Mouse (Mus musculus): ENCODE data around the gene Ccr5. TPM values are rescaled to one million over a fixed set of nuclear protein-coding genes. Genes with fewer than 3 reads are reported as not detected.

Ccr5 gene
- polyA plus RNA-seq, 1 experiment = 1.3 TPM

GRCm38 (mm10) chr9:124138055-124138775, 16.9 kb downstream of the Ccr5 start:
- H3K27ac ChIP-seq (ENCODE audit: insufficient read depth, low read depth, low read length) = no peak overlapping the region
- DNase-seq = no peak
- no peaks in the 10 kb centered on the region for H3K4me1 ChIP-seq (ENCODE audit: control insufficient read depth, insufficient read depth, low read length)
- TF ChIP-seq POLR2A (IDR thresholded peaks at IDR 0.05; ENCODE audit: low read depth, low read length) (no peak), CTCF (conservative IDR thresholded peaks at IDR 0.05; ENCODE audit: insufficient read depth, insufficient read length, low read depth, low read length) (no peak)
- no peak overlapping the region for H3K4me3 ChIP-seq (ENCODE audit: insufficient read depth, low read depth, low read length)
- H3K36me3 ChIP-seq (ENCODE audit: control insufficient read depth, insufficient read depth, low read length) = no peaks in the 10 kb centered on the region
- WGBS = 76% methylated on average over 4 of the region's 4 CpGs
- H3K27me3 ChIP-seq (replicated peaks; ENCODE audit: control insufficient read depth, insufficient read depth, low read length) = no peaks in the 10 kb centered on the region; the same call in 1 of the 2 replicates

DNA sequence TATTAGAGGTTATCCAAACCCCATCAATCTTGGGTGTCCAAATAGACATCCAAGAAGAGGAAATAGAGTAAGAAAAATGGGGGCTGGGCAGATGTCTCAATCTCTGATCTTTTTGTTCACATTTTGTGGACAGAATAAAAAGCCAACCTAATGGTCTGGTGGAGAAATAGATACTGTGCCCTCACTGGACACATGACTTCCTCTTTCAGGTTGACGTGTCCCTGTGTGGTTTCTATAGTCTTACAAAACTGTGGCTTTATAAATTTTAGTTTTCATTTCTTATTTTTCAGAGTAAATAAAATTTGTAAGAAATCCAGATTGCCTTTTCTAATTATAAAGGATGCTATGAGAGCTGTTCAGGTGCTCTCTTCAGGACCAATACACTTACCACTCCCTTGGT, 22.3 kb downstream of the Ccr5 start:
- H3K27me3 ChIP-seq (replicated peaks; ENCODE audit: control insufficient read depth, insufficient read depth, low read length) = no peaks in the 10 kb centered on the region; the same call in 1 of the 2 replicates
- no peak overlapping the region for H3K27ac ChIP-seq (ENCODE audit: insufficient read depth, low read depth, low read length)
- no peak overlapping the region for H3K4me3 ChIP-seq (ENCODE audit: insufficient read depth, low read depth, low read length)
- TF ChIP-seq CTCF (conservative IDR thresholded peaks at IDR 0.05; ENCODE audit: insufficient read depth, insufficient read length, low read depth, low read length) (no peak), POLR2A (IDR thresholded peaks at IDR 0.05; ENCODE audit: low read depth, low read length) (no peak)
- peak; percentile 28 for DNase-seq
- no peaks in the 10 kb centered on the region for H3K4me1 ChIP-seq (ENCODE audit: control insufficient read depth, insufficient read depth, low read length)
- H3K36me3 ChIP-seq (ENCODE audit: control insufficient read depth, insufficient read depth, low read length) = no peaks in the 10 kb centered on the region
- 70% methylated on average over 1 of the region's 1 CpGs for WGBS

- DNase-seq = no peak
- H3K36me3 ChIP-seq (ENCODE audit: control insufficient read depth, insufficient read depth, low read length) = no peaks in the 10 kb centered on the region
- H3K4me1 ChIP-seq (ENCODE audit: control insufficient read depth, insufficient read depth, low read length) = no peaks in the 10 kb centered on the region
- TF ChIP-seq CTCF (conservative IDR thresholded peaks at IDR 0.05; ENCODE audit: insufficient read depth, insufficient read length, low read depth, low read length) (no peak), POLR2A (IDR thresholded peaks at IDR 0.05; ENCODE audit: low read depth, low read length) (no peak)
- no peak overlapping the region for H3K27ac ChIP-seq (ENCODE audit: insufficient read depth, low read depth, low read length)
- no peak overlapping the region for H3K4me3 ChIP-seq (ENCODE audit: insufficient read depth, low read depth, low read length)
- no peaks in the 10 kb centered on the region; the same call in 1 of the 2 replicates for H3K27me3 ChIP-seq (replicated peaks; ENCODE audit: control insufficient read depth, insufficient read depth, low read length)
Observed at GRCm38 (mm10) chr9:124146307-124146706, 25.0 kb downstream of the Ccr5 start.

Other genes with a start within 250 kb of the Ccr5 start
- 0.72 and 0.81 TPM in 2 replicates for gene Ccr1, start 152.9 kb upstream of the Ccr5 start, polyA plus RNA-seq (2012; rRNA removed)
- 0.06 TPM in 1 of 2 replicates, not detected in the other for gene Ccr1l1, start 143.1 kb upstream of the Ccr5 start, polyA plus RNA-seq (2012; rRNA removed)
- gene Ccr3, start 99.6 kb upstream of the Ccr5 start, polyA plus RNA-seq (2012; rRNA removed) = 0.11 TPM in 1 of 2 replicates, not detected in the other
- gene Ccr2, start 19.6 kb upstream of the Ccr5 start, polyA plus RNA-seq (2012; rRNA removed) = 1.4 and 2.1 TPM in 2 replicates
- gene 2010315B03Rik, start 191.2 kb downstream of the Ccr5 start, polyA plus RNA-seq (2012; rRNA removed) = 4.5 and 6.3 TPM in 2 replicates

Measured in kidney, adult 2 months (tissue).